Mouse (Mus musculus) thymus, adult 2 months (tissue): Measurements from ENCODE around the gene Hist1h2ac.

Experiments
- CTCF ChIP-seq: fragments of 200-500 bp; IDR thresholded peaks from 2 replicates; pipeline ENCODE4 v1.5.1; 2012; ENCODE audit warnings: mild to moderate bottlenecking, control low read depth, low read length, moderate library complexity, borderline replicate concordance; ENCODE audit not compliant: control insufficient read depth, poor library complexity, insufficient read depth; ENCODE audit errors: extremely low read depth
- POLR2A ChIP-seq: fragments of 200-500 bp; IDR thresholded peaks from 2 replicates; pipeline ENCODE4 v1.6.1; 2012; ENCODE audit warnings: mild to moderate bottlenecking, low read length, control low read depth, moderate library complexity; ENCODE audit not compliant: control insufficient read depth, poor library complexity, insufficient read depth; ENCODE audit errors: extremely low read depth

DNA sequence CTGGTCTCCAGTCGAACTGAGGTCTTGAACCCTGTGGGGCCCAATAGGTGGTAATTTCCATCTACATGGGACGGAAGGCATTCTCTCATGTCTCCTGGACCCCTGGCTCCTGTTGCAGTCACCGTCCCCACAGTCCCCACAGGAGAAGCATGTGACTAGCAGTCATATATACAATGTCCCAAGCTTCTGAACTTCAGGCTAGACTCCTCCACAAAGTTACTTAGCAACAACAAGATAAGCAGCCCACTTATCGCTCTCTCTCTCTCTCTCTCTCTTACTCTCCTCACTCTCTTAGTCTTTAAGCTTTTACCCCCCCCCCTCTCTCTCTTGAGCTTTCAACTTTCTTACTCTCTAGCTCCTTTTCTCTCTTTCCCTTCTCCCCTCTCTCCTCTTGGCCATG, 40.5 kb upstream of the Hist1h2ac start:
- no peak for TF ChIP-seq CTCF
- no peak for TF ChIP-seq POLR2A
